Mouse (Mus musculus): ENCODE results near the gene Shank1.

Gene Shank1

GRCm38 (mm10) chr7:44309475-44310284 is at the start of gene Shank1:
Shank1 (plus strand) TSS chr7:44310253.
- 10% methylated on average over 20 of the region's 22 CpGs for WGBS

- WGBS = 79% methylated on average over 6 of the region's 6 CpGs
These were observed 49.6 kb upstream of the Shank1 start for GRCm38 (mm10) chr7:44260410-44260809.

- WGBS = 54% methylated on average over 5 of the region's 5 CpGs
These were observed 48.9 kb upstream of the Shank1 start, which contains the start of gene Gm15517 for GRCm38 (mm10) chr7:44261147-44261546. Gm15517 (plus strand) TSS chr7:44261447.

- WGBS = 3% methylated on average over 34 of the region's 34 CpGs
These were observed 47.0 kb upstream of the Shank1 start for GRCm38 (mm10) chr7:44262791-44263643.

- WGBS = 82% methylated on average over 11 of the region's 11 CpGs
These were observed 41.9 kb upstream of the Shank1 start for GRCm38 (mm10) chr7:44268117-44268516.

DNA sequence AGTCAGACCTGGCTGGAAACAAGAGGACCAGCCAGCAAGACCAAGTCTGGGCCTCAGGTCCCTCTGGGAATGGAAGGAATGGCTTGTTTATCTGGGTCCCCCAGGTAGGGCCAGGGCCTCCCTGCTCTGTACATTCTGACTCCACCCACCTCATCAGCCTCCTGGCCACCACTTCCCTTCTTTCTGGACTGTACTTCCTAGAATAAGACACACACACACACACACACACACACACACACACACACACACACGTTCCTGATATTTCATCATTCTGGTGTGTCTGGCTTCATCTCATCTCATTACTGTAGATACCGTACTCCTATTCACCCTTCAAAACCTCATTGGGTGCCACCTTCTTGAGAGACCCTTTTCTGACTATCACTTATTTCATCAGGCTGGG is 40.7 kb upstream of the Shank1 start:
- 96% methylated on average over 2 of the region's 2 CpGs for WGBS

DNA sequence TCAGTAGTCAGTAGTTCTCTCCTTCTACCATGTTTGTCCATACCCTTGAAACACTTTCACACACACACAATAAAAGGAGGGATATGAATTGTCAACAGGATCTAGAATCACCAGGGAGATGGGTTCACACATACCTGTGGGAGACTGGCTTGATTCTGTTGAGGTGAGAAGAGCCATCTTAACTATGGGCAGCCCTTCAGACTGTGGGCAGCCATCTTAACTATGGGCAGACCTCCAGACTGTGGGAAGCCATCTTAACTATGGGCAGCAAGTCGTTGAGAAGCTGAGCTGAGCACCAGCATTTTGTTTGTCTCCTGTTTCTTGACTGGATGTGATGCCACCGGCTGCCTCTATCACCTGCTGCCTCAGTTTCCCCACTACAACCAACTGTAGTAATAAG is 38.7 kb upstream of the Shank1 start:
- 70% methylated on average over 2 of the region's 2 CpGs for WGBS

- 86% methylated on average over 7 of the region's 7 CpGs for WGBS
These were observed 37.5 kb upstream of the Shank1 start for GRCm38 (mm10) chr7:44272546-44272945.

GRCm38 (mm10) chr7:44273446-44273845 is 36.6 kb upstream of the Shank1 start:
- 73% methylated on average over 7 of the region's 7 CpGs for WGBS

DNA sequence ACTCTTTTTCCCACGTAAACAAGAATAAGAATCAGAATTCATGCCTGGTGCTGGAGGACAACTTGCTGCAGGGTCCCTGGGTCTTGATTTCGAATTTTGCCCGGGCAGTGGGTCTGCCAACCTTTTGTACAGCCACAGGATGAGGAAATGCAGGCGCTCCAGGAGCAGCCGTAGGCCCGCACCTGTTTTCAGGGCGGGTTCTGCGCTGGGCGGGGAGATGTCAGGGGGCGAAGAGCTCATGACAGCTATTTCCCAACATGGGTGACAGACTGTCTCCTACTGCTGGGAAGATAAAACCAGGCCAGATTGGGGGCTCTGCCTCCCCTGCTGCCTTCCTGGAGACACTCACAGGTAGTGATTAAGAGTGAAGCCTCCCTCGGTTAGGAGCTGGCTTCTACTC is 36.0 kb upstream of the Shank1 start:
- 71% methylated on average over 11 of the region's 11 CpGs for WGBS

DNA sequence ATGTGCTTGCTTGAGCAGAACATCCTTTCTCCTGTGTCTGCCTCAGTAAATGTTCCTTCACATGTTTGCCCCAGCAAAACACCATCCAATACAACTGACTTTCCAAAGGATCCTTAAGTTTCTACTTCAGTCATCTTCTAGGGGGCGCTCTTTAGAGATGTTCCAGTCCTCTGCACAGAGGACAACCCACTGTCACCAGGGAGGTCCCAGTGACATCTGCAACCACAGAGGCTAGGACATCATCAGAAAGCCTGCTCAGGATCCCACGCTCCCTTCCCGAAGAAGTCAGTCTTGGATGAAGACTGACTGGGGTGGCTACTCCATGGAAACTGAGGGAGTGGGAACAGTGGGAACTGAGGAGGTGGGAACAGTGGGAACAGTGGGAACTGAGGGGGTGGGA is 34.5 kb upstream of the Shank1 start:
- 71% methylated on average over 3 of the region's 3 CpGs for WGBS

- 71% methylated on average over 10 of the region's 10 CpGs for WGBS
These were observed 33.4 kb upstream of the Shank1 start for GRCm38 (mm10) chr7:44276461-44277249.

DNA sequence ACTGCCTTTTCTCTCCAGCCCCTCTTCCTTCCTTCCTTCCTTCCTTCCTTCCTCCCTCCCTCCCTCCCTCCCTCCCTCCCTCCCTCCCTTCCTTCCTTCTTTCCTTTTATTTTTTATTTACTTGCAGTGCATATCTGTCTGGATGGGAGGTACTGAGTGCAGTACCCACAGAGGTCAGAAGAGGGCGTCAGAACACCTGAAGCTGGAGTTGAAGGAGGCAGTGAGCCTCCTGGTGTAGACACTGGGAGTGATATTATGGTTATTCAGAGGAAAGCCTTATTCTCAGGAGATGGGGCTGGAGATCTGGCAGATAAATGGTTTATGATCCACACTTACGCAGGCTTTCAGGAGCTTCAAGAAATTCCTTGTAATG is 32.8 kb upstream of the Shank1 start:
- WGBS = 42% methylated on average over 2 of the region's 2 CpGs

DNA sequence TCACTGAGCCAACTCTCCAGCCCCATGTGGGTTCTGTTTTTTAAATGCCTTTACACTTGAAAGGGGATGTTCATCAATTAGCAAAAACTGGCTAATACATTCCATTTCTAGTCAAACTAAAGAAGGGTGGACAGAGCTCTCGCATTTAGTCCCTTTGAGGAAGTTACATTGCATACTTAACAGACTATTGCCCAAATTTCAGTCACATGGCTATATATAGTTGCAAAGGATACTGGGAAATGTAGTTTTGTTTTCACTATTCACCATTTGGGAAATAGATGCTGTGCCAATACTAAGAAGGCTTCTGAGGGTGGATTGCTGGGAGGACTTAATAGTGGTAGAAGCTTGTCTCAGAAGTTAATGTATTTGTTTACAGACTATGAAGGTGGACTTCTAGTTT is 29.1 kb upstream of the Shank1 start:
- 52% methylated on average over 1 of the region's 1 CpGs for WGBS

DNA sequence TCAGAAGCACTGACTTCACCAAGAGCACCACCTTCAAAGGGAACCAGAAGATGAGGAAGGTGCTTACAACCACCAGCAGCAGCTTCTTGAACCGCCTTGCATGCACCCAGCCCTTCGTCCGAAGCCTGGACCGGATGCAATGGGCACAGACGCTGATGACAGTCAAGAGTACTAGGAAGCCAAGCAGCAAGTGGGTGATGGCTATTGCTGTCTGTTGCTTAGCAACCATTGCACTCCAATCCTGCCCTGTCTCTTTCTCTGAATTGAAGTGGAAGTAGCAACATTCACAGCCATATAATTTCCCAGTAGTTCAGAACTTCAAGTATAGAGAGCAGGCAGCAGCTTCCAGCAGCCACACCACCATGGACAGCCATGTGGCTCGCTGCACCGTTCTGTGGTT is 28.5 kb upstream of the Shank1 start:
- 58% methylated on average over 7 of the region's 7 CpGs for WGBS

GRCm38 (mm10) chr7:44287760-44288159 is 22.3 kb upstream of the Shank1 start:
- WGBS = 81% methylated on average over 7 of the region's 7 CpGs

GRCm38 (mm10) chr7:44290986-44291385 is 19.1 kb upstream of the Shank1 start:
- WGBS = 79% methylated on average over 4 of the region's 4 CpGs

DNA sequence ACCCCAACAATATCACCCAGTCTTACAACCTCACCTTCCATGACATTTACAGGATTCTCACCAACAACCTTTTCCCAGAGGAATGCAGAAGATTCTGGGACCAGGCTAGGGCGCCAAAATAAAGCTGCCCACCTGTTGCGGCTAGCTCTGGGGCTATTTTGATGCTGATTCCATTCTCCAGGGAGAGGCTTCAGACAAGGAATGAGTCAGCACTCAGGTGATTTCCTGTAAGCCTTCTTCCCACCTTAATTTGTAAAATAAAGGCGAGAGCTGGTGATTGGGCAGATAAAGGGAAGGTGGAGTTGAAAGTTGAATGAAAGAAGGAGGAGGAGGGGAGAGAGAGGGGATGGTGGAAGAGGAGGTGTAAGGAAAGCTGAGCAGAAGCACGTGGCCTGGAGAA is 18.6 kb upstream of the Shank1 start:
- whole genome bisulfite sequencing = 63% methylated on average over 4 of the region's 4 CpGs

GRCm38 (mm10) chr7:44297501-44297900 is 12.6 kb upstream of the Shank1 start:
- 89% methylated on average over 2 of the region's 2 CpGs for WGBS

- 86% methylated on average over 14 of the region's 14 CpGs for WGBS
These were observed 6.4 kb upstream of the Shank1 start for GRCm38 (mm10) chr7:44303346-44304340.

GRCm38 (mm10) chr7:44304463-44304774 is 5.6 kb upstream of the Shank1 start:
- under 1% methylated on average over 25 of the region's 25 CpGs for WGBS

All from cerebral cortex, adult 2 months (tissue).